Mouse (Mus musculus) urinary bladder, postnatal 10 days (tissue): ENCODE results near the gene Cdkal1.

Source experiments
- DNase-seq: peaks from one replicate; pipeline ENCODE4 v3.0.0; 2022; ENCODE audit warnings: low spot score

Cdkal1 gene

DNA sequence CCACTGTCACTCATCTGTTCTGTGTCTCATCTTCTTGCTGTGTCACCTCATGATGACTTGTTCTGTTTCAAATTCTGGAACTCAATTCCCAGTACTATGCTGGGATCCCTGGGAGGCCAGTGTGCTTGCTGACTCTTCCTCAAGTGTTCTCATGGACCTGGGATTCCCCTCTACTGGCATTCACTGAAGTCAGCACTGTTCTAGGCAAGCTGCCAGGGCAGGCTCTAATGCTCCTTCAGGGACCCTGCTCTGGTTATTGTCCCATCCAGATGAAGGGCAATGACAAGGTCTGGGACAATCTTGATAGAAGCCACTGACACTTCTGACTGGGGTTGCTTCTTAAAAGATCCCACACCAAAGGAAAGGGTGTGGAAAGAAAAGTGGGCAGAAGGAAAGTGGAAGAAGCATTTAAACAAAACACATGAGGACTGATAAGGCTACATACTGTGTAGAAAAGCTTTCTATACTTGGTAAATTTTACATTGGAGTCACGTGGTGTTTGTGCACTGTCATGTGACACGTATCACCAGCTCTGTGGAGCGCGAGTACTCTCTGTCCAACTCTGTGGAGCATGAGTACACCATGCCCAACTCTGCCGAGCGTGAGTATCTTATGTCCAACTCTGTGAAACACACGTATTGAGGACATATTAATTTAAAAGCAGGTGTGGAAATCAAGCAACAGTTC is 227.9 kb downstream of the Cdkal1 start:
- DNase-seq = no peak

DNA sequence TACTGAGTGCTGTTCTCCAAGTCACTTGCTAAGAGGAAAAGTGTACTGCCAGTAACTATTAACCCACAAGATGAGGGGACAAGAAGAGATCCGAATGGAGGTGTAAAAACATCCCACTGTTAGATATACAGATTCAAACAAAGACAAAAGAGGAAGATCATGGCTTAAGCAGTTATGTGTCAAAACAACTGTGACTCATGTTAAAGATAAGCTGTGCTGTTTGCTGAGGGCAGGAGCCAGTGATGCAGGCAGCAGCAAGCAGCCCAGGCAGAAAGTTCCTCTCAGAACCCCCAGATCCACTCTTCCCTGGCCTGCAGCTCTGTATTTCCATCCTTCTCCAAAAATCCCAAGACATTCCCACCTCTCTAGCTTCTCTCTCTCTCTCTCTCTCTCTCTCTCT is 230.5 kb downstream of the Cdkal1 start:
- no peak for DNase-seq

DNA sequence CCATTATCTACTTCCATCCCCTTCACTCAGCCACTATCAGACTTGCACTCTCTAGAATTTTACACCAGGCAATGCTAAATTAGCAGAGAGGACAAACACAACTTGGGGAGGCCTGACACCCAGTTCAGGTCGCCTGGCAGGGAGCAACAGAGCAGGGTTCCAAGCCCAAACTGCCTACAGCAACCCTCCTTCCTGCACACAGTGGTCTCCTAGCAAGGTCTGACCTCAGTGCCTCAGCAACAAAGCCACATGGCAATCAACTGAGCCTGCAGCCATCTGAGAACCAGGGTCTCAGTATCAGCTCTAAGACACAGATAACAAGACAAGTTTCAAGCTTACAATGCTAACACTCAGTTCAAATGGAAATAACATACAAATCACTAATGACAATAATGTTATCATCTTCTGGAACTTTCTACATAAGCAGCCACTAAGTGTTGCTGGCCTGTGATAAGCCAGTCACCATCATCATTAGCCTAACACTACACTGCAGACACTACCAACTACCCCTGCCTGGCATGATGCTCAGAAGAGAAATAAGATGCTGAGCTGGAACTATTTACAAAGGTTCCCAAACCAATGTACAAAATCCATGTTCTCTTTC is 231.7 kb downstream of the Cdkal1 start:
- DNase-seq = no peak

DNA sequence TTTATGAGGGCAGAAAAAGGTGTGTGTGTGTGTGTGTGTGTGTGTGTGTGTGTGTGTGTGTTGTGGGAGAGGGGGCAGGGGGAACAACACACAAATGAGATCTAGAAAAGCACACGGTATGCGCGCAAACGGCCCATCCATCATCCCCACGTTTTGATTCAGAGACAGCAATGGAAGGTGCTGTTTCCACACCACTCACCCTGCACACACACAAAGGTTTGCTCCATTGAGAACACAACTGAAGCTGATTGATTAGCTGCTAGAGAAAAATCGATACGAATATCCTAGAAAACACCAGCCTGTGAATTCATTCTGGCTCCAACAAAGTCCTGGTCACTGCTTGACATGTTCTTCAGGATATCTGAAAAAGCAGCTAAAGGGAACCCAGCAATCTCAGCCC is 233.6 kb downstream of the Cdkal1 start:
- no peak for DNase-seq

DNA sequence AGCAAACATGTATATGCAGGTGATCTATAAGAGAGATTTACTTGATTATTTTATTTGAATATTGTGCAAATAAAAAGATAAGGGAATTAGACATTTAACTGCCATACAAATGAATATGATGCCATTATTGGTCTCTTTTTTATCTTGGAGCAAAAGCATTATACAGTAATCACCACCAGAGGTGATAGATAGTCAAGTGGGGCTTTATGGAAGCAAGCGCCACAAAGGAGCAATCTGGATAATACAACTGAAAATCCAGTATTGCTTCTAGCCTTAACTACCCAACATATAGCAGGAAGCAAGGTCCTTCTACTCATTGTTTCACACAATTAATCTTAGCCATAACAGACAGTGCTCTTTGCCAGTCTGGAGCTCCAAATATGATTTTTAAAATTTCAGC is 234.1 kb downstream of the Cdkal1 start:
- no peak for DNase-seq

DNA sequence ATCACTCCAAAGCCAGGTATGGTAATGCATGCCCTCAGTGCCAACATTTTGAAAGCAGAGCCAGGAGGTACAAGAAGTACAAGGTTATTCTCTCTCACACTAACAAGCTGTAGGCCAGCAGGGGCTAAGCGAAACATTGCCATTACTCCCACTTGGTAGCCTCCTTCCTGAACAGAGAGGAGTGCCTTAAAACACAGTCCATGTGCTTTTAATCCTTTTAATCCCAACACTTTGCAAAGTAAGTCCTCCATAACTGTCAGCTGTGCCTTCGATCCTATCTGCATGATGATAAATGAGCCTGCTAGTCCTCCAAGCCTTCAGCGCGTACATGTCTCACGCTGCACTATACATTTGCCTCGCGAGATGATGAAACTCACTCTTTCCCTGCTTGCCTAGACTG is 234.6 kb downstream of the Cdkal1 start:
- no peak for DNase-seq

DNA sequence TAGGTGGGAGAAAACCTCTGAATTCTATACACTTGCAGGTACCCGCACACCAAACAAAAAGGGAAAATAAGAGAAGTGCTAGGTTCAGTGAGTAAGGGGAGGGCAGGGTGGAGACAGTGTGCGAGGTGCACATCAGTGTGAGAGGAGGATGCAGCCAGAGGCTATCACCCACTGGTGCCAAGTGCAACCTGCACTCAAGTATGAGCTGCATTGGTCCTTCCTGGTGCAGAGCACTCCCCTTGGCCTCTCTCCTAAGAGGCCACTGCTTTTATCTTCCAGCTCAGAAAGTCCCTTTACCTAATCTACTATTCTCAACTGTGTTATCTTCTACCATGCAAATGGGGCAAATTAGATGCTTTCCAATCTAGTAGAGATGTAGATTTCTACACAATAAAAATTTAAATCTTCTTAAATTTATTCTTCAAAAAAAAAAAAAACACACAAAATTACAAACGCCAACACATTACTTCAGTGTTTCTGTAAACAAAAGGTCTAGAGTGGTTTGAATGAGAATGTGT is 238.8 kb downstream of the Cdkal1 start:
- no peak for DNase-seq

DNA sequence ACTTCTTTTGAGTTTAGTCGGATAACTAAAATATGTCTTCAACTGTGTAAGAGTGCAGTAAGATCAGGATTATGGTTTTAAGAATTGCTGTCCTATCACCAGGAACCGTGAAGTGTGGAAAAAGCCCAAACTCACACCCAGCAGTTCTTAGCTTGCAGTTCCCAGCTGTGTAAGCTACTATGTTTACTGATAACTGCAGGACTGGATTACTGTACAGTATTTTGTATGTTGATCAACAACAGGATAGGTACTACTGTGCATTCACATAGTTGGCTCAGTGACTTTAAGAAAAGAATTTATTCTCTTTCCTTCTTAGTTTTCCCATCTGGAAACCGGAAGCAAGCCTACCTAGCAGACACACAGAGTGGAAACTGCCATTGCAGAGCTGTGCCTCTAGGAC is 239.5 kb downstream of the Cdkal1 start:
- DNase-seq = no peak

DNA sequence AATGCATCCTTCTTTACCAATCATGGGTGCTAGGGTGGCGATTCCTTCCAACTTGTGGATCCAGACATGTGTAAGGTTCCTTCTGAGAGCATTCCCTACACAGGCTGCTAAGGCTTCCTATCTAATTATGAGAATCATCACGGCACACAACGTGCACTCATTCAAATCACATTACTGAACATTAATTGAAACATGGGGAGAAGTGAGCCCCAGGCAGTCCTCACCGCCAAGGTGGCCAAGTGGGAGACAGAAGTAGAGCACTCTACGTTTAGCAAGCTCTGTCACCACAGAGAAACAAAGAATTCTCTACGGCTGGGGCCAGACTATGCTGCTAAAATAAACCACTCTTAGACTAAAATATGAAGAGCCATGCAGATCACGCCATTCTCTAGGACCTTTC is 240.4 kb downstream of the Cdkal1 start:
- DNase-seq = no peak

DNA sequence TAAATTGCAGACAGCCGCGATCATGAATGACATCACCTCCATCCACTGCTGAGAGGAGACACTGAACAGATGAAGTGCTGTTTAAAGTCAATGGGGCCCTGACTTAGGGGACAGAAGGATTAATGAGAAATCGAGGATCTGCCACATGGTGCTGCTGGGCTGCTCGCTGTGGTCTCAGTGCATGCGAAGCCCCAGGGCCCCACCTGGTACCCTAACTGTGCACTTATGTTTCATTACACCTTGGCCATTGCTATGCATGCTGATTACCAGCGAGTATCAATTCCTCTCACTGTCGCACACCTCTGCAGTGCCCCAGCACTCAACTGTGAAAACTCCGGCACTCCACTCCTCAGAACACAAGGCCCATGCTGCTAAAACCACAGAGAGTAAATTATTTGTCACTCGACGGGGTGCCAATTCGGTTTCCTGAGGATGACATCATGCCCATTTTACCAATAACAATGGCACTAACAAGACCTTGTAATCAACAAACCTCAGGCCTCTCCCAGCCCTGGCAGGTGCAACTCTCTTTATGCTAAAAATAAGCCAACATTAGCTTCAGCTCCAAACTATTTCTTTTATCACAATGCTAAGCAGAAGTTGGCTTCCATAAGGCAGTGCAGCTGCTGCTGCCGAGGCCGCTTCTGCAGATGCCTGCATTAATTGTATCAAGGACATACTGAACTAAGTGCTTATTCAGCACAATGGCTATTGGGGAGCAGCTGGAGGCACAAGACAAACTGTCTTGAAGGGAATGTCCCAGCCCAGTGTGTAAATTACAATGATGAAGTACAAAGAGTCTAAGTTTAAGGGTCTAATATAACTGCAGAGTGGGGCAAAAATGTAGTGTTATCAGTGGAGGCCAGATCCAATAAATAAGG is 245.2 kb downstream of the Cdkal1 start:
- DNase-seq = no peak

DNA sequence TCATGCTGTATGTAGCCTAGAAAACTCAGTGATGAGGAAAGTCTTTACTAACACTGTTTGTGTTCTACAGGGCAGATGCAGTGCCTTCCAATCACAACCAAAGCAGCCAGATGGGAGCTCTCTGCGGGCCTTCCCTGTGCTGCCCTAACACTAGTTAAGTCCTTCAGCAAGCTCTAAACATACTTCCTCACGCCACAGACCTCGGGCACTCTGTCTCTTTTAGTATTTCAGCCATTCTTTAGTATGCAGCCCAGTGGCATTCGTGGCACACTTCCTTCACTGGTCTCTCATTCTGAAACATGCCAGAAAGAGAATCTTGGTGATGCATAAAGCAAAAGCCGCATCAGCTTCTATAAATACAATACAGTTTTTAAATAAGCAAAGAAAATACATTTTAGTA is 246.0 kb downstream of the Cdkal1 start:
- DNase-seq = no peak

DNA sequence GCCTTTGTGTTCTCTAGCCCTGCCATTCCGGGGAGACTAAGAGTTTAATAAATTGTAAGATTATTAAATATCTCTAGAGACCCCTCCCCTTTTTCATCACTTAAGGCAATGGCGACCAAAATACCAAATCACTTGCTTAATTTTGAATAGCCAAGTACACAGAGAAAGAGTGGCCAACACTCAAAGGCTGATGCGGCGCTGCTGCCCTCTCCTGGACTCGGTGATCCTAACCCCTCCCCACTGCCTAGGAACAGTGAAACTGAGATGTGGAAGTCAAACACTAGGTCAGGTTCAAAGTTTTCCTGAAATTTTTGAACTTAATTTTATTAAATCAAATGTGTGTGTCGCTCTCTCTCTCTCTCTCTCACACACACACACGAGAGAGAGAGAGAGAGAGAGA is 251.2 kb downstream of the Cdkal1 start:
- no peak for DNase-seq

DNA sequence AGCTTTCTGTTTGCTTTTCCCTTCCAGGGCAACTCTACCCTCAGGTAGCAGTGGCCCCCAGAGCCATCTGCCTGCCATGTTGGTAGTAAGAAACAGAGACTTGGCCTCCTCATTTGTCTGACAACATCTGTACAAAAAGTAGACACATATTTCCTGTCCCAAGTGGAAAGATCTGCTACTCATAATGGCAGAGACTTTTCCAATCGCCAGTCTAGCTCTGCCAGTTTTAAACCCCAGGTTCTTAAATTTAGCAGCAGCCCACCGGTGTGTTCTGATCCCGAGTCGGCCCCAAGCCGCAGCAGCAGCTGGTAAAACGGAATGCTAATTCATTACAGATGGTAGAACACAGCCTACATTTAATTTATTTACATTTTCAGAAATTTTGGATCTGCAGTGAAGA is 251.9 kb downstream of the Cdkal1 start:
- DNase-seq = no peak

DNA sequence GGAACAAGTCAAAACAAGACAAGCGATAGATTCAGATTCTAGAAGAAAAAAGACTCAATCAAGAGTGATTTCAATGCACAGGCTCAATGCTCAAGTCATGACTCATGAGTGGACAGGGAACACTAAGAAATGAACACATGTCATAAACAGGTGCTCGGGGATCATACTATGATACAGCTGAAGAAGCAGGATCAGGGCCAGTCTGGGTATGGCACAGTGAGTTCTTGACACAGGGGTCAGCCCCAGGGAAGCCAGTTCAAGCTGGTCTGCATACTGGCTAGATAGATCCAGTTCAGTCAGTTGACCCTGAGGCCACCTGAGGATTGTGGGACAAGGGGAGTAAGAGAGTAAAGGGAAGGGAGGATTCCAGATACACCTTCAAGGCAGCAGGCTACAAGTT is 254.4 kb downstream of the Cdkal1 start:
- no peak for DNase-seq

DNA sequence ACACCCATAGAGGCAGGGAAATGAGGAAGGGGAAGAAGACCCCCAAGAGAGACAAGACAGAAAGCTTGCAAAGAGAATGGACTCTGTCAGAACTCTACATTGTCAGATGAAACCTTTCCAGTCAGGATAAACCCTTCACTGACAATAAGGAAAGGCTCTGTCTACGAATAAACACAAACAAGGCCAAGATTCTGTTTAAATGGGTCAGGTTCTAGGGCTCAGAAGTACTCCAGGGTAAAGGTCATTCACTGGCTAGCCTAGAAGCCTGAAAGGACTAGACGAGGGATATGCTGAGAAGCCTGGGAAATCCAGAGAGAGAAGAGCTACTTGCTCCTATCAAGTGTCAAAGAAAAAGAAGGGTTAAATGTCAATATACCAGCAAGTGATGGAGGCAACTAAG is 255.8 kb downstream of the Cdkal1 start:
- DNase-seq = no peak

DNA sequence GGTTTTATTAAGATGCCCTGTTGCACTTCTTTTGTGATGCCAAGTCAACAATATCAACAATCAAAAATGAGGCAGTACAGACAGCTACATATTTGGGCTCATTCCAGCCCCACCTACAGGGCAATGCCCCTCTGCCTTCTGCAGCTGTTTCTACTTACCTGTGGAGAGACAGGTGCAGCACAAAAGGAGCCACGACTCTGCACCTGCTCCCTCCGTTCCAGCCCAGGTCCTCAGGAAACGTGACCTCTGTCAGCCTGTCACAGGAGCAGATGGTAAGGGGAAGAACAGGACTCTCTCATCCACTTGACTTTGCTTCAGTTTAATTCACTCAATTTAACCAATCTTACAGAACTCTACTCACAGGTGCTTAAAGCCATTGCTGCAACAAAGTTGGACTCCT is 258.7 kb downstream of the Cdkal1 start:
- DNase-seq = no peak

DNA sequence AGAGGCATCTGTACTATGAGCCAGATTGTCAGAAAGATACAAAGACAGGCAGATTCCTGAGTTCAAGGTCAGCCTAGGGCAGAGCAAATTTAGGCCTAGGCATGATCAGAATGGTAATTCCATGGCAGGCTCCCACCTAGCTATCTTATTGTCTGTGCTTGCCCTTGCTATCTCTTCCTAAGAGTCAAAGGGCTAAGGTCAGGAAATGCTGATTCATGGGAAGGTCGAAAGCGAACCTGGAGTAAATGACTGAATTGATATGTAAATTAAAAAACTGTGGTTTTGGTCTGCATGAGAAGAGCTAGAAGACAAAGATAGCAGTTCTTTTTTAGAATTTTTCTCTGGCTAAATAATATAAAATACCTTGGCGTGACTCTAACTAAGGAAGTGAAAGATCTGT is 262.4 kb downstream of the Cdkal1 start:
- DNase-seq = no peak

DNA sequence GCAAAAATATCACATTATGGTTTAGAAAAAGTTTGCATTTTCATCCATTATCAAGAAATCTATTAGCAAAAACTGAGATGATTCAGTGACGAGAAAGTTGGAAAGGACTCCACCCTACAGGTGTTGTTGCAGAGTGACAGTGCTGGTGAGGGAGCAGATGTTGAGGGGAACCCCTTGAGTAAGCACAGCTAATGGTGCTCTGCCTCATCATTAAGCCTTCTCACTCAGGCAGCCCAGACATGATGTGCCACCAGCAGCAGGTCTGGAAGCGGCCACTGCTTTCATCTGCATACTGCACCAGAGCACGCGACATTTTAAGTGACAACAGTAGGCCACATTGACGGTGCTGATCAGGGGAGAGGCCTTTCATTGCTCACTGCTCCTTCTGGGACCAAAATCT is 264.8 kb downstream of the Cdkal1 start:
- DNase-seq = no peak

DNA sequence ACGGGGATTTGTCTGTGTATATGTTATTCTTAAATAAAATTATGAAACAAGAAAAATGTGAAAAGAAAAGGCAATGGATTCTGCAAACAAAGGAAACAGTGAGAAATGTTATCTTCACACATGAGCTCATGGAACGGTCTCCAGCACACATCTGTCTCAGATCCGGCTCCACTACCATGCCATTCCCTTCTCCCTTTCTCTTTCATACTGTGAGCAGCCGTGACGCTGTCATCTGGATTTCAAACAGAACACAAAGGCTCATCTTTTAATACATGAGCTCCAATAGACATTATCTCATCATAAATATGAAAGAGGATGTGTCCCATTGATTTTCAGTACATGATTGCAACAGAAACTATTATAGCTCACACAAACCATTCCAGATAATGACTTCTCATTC is 265.3 kb downstream of the Cdkal1 start:
- DNase-seq = no peak

DNA sequence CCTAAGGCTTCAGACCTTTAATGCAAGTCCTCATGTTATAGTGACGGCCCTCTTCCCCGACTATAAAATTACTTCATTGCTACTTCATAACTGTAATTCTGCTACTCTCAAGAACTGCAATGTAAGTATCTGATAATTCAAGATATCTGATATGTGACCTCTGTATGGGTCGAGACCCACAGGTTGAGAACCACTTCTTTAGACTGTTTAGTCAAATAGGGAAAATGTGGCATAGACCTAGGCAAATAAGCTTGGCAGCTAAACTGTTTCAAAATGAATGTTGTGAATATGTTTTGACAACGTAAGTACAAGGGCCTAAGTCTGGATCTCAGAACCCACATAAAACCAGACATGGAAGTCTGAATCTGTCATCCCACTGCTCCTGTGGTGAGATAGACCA is 266.8 kb downstream of the Cdkal1 start:
- DNase-seq = no peak

DNA sequence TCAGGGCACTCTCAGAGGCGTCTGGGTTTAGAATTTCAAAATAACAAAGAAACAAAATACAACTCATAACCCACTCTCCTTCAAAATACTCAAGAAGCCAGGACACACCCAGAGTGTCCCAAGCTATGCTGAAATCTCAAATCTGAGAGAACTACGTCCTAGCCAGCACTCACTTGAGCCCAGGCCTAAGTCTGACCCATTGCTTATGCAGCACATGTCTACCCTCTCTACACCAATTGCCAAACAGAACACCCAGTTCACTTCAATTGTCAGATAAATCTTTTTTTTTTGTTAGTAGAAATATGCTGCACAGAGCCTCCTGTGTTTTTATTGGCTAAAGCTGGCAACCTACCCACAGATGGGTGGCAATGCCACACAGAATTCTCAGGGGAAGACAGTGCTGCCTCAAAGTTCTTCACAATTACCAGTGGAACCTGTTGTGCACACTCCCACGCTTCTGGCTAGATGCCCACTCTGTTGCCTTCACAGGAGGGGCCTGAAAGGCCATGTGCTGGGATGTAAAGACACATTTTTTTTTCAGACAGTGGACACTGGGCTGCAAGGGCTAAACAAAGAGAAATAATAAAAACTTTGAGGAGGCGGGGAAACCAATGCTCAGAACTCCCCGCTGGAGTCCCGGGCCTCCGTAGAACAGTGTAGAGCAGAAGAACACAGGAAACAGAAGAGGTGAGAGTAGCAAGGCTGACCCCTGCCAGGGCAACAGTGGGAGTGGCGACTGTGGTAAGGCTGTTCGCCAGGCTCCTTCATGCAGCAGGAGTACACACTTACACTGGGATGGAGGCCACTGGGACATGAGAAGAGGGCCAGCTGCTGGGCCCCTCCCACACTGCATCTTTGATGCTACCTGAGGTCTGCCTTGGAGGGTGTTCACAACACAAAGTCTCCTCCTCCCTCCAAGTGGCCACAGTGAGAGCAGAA is 273.4 kb downstream of the Cdkal1 start:
- no peak for DNase-seq

DNA sequence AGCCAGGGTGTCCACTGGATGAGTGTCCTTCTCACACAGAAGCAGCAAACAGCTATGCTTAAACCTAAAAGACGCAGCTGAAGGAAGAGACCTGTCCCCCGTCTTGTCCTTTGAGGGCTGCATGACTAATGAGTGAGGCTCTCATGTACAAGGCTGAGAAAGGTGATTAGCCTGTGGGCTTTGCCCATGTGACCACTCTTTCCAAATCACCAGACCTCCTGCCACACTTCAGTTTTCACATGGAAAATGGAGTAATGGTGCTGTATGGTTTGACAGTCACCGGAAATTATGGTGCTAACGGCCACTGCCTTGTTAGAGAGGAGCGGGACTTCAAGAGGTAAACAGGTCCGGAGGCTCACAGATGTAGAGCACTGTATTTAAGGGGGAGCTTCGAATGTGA is 274.7 kb downstream of the Cdkal1 start:
- no peak for DNase-seq
